Mouse (Mus musculus) forebrain, embryonic 14.5 days (tissue): ENCODE data around the gene Apex1. TPM values are rescaled to one million over a fixed set of nuclear protein-coding genes. Genes with fewer than 3 reads are reported as not detected.

Experiments used
- ATAC-seq: fragments of 200-750 bp; cut with Nextera tagmentation; 2 replicates; pipeline ENCODE4 v1.8.0; 2017; ENCODE audit warnings: mild to moderate bottlenecking, moderate library complexity
- DNase-seq: peaks from one replicate; pipeline ENCODE4 v3.0.0-alpha.2; 2015; ENCODE audit warnings: low spot score
- H3K27ac ChIP-seq: fragments of 300-500 bp; sonication (generic); 2 replicates; pipeline ENCODE4 v1.5.1; 2014; ENCODE audit warnings: low read depth, mild to moderate bottlenecking, control low read depth, low read length, moderate library complexity
- H3K27me3 ChIP-seq: fragments of 300-500 bp; sonication (generic); replicated peaks from 2 replicates; pipeline ENCODE4 v1.6.1; 2014; ENCODE audit warnings: low read length, control low read depth, mixed read lengths; ENCODE audit not compliant: control insufficient read depth, insufficient read depth
- H3K36me3 ChIP-seq: fragments of 300-500 bp; sonication (generic); 2 replicates; pipeline ENCODE4 v1.6.1; 2014; ENCODE audit warnings: low read length, control low read depth; ENCODE audit not compliant: control insufficient read depth, insufficient read depth
- H3K4me1 ChIP-seq: fragments of 300-500 bp; sonication (generic); 2 replicates; pipeline ENCODE4 v1.6.1; 2014; ENCODE audit warnings: antibody characterized with exemption, low read length, control low read depth; ENCODE audit not compliant: control insufficient read depth, insufficient read depth
- H3K4me2 ChIP-seq: fragments of 300-500 bp; sonication (generic); 2 replicates; pipeline ENCODE4 v1.6.1; 2014; ENCODE audit warnings: mild to moderate bottlenecking, control low read depth, low read length
- H3K4me3 ChIP-seq: fragments of 300-500 bp; sonication (generic); 2 replicates; pipeline ENCODE4 v1.5.1; 2014; ENCODE audit warnings: low read depth, low read length, control low read depth
- H3K9ac ChIP-seq: fragments of 300-500 bp; sonication (generic); 2 replicates; pipeline ENCODE4 v1.6.1; 2014; ENCODE audit warnings: mild to moderate bottlenecking, low read length, control low read depth, moderate library complexity
- H3K9me3 ChIP-seq: fragments of 300-500 bp; sonication (generic); replicated peaks from 2 replicates; pipeline ENCODE4 v1.6.1; 2016; ENCODE audit warnings: low read length, control low read depth, mixed read lengths; ENCODE audit not compliant: control insufficient read depth
- WGBS: fragments of 180-500 bp; shearing (Covaris S2); extraction: QIAGEN DNeasy Blood & Tissue Kit; methylation state at CpG from one replicate; pipeline ENCODE4 v1.1.7; 2014; 5-methylcytosine and 5-hydroxymethylcytosine counted together
- polyA plus RNA-seq: library from polyadenylated mRNA; unstranded; fragments of >200 nt; fragmentation: Nextera tagmentation; extraction: Ambion mirVana; gene quantifications from 2 replicates; pipeline ENCODE4 v1.2.1, GENCODE M21; 2014

Apex1 gene
- 322 and 355 TPM in 2 replicates for polyA plus RNA-seq

DNA sequence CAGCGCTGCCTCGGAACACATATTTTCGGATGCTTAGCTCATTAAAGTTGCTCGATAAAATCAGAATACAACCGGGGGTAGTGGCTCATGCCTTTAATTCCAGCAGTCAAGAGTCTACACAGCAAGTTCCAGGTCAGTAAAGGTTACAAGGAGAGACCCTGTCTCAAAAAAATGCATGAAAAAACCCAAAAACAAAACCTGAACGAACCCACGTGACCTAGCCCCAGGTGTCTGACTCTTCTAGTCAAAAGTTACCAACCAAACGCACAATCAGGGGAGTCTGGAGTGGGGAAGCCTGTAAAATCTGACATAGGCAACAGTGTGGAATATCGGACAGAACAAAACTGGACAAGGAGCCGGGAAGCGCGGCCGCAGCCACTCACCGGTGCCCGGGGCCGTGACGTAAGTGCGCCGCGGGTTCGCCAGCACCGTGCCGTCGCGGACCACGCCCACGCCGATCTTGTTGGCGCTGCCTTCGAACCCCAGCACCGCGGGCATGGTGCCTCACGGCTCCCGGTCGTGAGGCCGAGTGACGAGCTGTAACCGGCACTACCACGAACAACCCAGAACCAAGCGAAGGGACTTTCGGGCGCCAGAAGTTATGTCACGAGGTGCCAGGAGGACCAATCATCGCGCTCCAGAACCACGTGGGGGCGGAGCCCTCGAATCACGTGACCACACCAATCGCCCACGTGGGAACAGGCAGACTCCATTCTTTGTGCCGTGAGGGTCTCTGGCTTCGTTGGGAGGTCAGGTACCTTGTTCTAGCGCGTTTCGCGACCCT, at the start of gene Apex1, which contains the start of gene Osgep:
Gene Apex1 (plus strand): TSS at position 688 of the 784 bp plus-strand sequence.
Gene Osgep (minus strand): TSS at position 613 of the 784 bp plus-strand sequence.
- under 1% methylated on average over 57 of the region's 57 CpGs for WGBS
- ATAC-seq (peak; percentile 96), DNase-seq (peak; percentile 99)
- Histone ChIP-seq H3K4me2 (peak within 1 kb of the TSS; percentile 65), H3K27ac (peak within 1 kb of the TSS; percentile 90), H3K4me1 (peaks cover 14% of the 10 kb centered on the region), H3K27me3 (no peaks in the 10 kb centered on the region), H3K4me3 (peak within 1 kb of the TSS; percentile 85), H3K9me3 (no peaks in the 10 kb centered on the region), H3K36me3 (peaks cover 45% of the 10 kb centered on the region), H3K9ac (peak within 1 kb of the TSS; percentile 90)

DNA sequence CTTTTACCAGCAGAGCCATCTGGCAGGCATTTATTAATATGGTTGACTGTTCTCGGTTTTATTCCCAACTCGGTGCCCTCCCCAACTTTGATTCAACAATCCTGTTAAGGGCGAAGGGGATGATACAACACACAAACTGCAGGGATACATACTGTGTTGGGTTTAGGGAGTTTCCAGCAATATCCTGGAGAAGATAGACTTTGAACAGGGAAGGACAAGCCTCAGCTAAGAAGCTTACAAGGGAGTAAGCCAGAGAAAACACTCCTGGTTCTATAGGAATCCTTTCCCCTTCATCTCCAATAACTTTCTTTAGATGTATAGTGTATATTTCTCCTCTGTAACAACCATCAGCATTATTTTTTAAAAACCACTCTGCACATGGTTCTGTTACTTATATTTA, 49.6 kb upstream of the Apex1 start:
- H3K4me3 ChIP-seq, result no peak overlapping the region
- no peak for DNase-seq
- no peak overlapping the region for H3K27ac ChIP-seq
- no peaks in the 10 kb centered on the region for H3K9me3 ChIP-seq
- H3K27me3 ChIP-seq, result no peaks in the 10 kb centered on the region
- WGBS, result 83% methylated on average over 3 of the region's 3 CpGs
- no peak overlapping the region for H3K4me2 ChIP-seq
- peaks cover 3% of the 10 kb centered on the region; the same call in 1 of the 2 replicates for H3K4me1 ChIP-seq
- H3K36me3 ChIP-seq, result no peaks in the 10 kb centered on the region
- no peak for ATAC-seq
- H3K9ac ChIP-seq, result no peak overlapping the region

DNA sequence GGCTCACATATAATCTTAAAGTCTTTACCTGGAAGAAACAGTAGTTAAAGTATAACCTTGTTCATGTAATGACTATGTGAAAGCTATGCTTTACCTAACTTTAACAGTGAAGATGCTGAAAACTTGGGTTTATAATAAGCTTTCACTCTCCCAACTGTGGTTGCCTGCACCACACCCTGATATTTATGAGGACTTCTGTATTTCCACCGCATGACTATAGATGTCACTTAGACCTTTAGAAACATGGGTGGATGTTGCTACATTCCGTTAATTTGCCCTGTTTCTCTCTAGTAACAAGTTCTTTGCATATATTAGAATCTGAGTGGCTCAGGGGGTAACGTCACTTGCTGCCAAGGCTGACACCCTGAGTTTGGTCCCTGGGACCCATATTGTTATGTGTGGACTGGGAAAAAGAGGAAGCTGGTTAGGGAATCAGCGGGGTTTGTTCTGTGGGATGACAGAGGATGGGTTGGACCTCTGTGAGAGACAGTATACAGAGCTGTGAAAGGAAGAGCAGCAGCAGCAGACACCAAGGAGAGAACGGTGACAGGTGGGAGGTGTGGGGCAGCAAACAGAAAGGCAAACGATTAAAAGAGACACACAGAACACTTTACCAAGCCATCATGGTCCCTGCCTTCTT, 49.1 kb upstream of the Apex1 start:
- Histone ChIP-seq H3K27me3 (no peaks in the 10 kb centered on the region), H3K27ac (no peak overlapping the region), H3K4me1 (peaks cover 1% of the 10 kb centered on the region; the same call in 1 of the 2 replicates), H3K4me2 (no peak overlapping the region), H3K36me3 (no peaks in the 10 kb centered on the region), H3K9me3 (no peaks in the 10 kb centered on the region), H3K9ac (no peak overlapping the region), H3K4me3 (no peak overlapping the region)
- ATAC-seq (no peak), DNase-seq (no peak)
- 81% methylated on average over 6 of the region's 6 CpGs for WGBS

DNA sequence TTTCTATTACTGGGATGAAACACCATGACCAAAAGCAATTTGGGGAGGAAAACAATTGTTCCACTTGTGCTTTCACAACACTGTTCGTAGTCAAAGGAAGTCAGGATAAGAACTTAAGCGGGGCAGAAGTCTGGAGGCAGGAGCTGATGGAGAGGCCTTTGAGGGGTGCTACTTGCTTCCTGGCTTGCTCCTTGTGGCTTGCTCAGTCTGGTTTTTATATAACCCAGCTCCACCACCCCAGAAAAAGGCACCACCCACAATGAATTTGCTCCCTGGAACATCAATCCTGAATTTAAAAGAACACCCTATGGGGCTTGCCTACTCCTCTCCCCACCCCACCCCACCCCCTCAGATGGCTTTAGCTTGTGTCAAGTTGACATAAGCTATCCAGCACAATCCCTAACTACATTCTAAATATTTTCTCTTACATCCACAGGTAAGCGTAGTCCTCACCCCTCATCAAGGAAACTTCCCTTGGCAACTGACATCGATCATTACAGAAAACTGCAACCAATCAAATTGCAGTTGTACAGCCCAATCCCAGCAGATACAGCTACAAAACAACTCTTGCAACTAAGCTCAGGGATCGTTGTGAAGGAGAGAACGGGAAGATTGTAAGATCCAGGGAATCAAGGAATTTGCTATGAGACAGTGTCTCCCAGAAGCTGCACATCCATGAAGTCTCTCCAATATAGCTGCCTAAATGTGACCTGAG, 48.4 kb upstream of the Apex1 start:
- Histone ChIP-seq H3K9me3 (no peaks in the 10 kb centered on the region), H3K4me3 (no peak overlapping the region), H3K27ac (no peak overlapping the region), H3K36me3 (no peaks in the 10 kb centered on the region), H3K4me2 (no peak overlapping the region), H3K9ac (no peak overlapping the region), H3K27me3 (no peaks in the 10 kb centered on the region), H3K4me1 (no peaks in the 10 kb centered on the region)
- no peak for DNase-seq
- ATAC-seq, result no peak
- whole genome bisulfite sequencing, result 81% methylated on average over 6 of the region's 6 CpGs

DNA sequence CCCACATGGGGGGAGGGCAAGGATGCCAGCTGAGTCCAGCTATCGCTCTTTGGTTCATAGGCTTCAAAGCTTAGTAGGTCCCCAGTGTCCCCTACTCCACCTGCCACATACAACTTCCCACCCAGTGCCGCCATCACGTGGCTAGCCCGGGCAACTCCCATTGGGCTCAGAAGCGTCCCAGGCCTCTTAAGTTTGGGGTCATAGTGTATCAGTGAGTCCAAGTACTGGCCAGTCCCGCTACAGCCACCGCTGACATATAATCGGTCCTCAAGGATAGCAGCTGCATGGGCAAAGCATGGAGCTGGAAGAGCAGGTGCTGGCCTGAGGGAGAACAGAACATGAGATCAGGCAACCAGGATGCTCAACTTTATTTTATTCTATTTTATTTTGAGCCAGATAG, 33.1 kb upstream of the Apex1 start:
- 0 out of 2 replicates have a peak, but pooled peaks cover 3% of the 10 kb centered on the region for H3K27me3 ChIP-seq
- H3K4me1 ChIP-seq, result no peaks in the 10 kb centered on the region
- no peaks in the 10 kb centered on the region for H3K9me3 ChIP-seq
- ATAC-seq (no peak), DNase-seq (no peak)
- 92% methylated on average over 8 of the region's 8 CpGs for WGBS
- H3K9ac ChIP-seq, result no peak overlapping the region
- H3K36me3 ChIP-seq, result no peaks in the 10 kb centered on the region
- H3K4me3 ChIP-seq, result no peak overlapping the region
- H3K27ac ChIP-seq, result no peak overlapping the region
- no peak overlapping the region for H3K4me2 ChIP-seq

DNA sequence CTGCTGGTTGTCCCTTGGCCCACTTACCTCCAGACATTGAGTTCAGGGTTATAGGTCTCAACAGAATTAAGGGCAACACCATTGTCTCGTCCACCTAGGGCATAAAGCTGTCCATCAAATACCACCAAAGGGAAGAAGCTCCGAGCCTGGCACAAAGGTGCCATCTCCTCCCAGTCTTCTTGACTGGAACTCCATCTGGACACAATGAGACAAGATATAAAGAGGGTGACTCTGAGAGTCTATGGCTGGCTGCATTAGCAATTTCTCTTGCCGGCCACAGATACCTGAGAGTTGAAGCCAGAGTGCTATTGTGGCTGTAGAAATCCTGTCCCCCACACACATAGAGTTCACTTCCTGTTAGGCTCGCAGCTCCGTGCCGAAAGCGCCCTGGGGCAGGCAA, 32.7 kb upstream of the Apex1 start:
- 93% methylated on average over 7 of the region's 7 CpGs for WGBS
- H3K4me1 ChIP-seq, result no peaks in the 10 kb centered on the region
- no peak overlapping the region for H3K4me2 ChIP-seq
- 0 out of 2 replicates have a peak, but pooled peaks cover 5% of the 10 kb centered on the region for H3K27me3 ChIP-seq
- ATAC-seq (no peak), DNase-seq (no peak)
- H3K9me3 ChIP-seq, result no peaks in the 10 kb centered on the region
- H3K36me3 ChIP-seq, result no peaks in the 10 kb centered on the region
- H3K9ac ChIP-seq, result no peak overlapping the region
- no peak overlapping the region for H3K27ac ChIP-seq
- H3K4me3 ChIP-seq, result no peak overlapping the region

DNA sequence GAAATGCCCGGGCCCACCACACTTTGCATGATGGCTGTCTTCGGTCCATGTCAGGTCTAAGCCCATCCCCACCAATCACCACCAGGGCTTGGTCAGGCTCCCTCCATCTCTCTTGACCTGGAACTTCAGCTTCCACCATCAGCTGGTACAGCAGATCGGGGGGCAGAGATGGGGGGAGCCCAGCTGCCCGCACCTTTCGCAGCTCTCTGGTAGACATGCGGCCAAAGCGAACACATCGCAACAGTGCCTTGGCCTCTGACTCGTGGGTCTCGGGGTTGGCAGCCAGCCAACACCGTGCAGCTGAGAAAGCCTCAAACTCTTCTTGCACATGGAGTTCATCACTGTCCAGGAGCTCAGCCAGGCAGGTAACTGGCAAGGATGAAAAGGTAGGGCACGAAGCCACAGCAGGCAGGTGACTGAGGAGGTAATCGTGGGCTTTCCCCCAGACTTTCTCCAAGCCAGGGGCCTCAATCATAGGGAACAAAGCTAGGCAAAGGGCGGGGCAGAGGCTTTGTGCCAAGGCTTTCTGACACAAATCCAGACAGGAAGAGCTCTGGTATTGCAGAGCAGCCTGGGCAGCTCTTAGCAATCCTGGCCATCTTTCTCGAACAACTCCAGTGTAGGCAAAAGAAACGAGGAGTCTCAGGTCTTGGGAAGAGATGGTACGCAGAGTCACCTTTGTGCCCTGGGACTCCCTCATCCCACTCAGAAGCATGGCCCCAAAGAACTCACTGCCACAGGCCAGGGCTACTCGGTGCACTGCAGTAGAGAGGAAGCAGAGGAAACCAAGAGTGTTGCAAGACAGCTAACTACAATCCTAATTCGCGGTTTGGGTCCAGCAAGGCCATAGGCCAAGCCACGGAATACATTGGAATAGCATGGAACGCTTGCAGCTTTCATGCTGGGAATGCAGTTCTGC, 32.0 kb upstream of the Apex1 start:
- Histone ChIP-seq H3K36me3 (no peaks in the 10 kb centered on the region), H3K9me3 (no peaks in the 10 kb centered on the region), H3K27ac (no peak overlapping the region), H3K4me3 (no peak overlapping the region), H3K27me3 (0 out of 2 replicates have a peak, but pooled peaks cover 5% of the 10 kb centered on the region), H3K9ac (no peak overlapping the region), H3K4me1 (no peaks in the 10 kb centered on the region), H3K4me2 (no peak overlapping the region)
- DNase-seq (no peak), ATAC-seq (no peak)
- 81% methylated on average over 22 of the region's 22 CpGs for WGBS

DNA sequence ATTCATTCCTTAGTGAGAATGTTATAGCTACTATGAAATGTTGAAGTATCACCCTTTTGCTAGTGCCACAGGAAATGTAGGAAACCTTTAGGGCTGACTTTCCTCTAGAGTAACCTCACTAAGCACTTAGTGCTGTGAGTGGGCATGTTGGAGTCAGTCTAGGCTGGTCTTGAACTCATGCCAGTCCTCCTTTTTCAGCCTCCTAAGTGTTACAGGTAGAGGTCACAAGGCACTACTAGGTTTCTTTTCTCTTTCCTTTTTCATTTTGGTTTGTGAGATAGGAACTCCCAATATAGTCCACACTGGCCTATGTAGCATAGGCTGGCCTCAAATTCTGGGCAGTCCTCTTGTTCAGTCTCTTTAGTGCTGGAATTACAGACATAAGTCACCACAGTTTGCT, 29.4 kb upstream of the Apex1 start:
- H3K4me2 ChIP-seq, result no peak overlapping the region
- no peak overlapping the region for H3K27ac ChIP-seq
- no peaks in the 10 kb centered on the region for H3K4me1 ChIP-seq
- H3K36me3 ChIP-seq, result no peaks in the 10 kb centered on the region
- H3K9me3 ChIP-seq, result no peaks in the 10 kb centered on the region
- no peak overlapping the region for H3K9ac ChIP-seq
- no peak for DNase-seq
- no peak for ATAC-seq
- H3K4me3 ChIP-seq, result no peak overlapping the region
- 0 out of 2 replicates have a peak, but pooled peaks cover 5% of the 10 kb centered on the region for H3K27me3 ChIP-seq
